Mouse (Mus musculus) natural killer cell, adult 2 months (primary cell): Measurements from ENCODE around the gene Zfp687.

ENCODE experiments used
- DNase-seq, 2 experiments: peaks; one replicate each; pipeline ENCODE4 v3.0.0; 2022; ENCODE audit warnings: low spot score in 2 of 2

Gene Zfp687

DNA sequence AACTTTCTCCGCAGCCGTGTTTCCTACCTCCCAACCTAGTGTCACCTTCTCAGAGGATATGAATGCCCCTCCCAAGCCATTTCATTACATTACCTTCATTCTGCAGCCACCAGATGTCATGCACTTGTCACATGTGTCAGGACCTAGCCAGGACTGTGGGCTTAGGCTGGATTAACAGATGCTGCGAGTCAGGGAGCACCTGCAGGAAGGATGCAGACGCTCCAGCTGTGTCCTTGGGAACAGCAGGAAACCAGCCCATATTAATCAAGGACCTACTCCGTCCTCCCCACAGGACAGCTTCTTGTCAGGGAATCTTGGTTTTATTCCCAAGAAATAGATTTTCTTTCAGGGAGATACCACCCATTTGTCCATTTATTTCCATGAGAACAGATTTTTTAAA is 54.9 kb downstream of the Zfp687 start:
- DNase-seq, result no peak

DNA sequence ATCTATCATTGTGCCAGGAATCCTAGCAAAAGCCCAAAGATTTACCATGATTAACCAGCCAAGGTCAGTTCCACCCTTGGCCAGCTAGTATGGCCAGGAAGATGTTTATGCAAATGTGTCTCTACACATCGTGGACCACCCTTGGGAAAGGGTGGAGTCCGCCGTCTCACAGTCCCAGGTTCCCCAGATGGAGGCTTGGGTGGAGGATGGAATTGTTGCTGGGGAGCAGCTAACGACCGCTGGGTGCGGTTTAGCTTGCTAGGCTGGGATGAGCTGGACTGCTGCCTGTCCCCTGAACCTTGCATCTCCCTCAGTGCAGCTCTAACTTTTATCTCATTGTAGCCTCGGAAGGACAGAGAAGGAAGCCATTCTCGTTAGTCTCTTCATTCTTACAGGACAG is 55.4 kb downstream of the Zfp687 start:
- no peak for DNase-seq

DNA sequence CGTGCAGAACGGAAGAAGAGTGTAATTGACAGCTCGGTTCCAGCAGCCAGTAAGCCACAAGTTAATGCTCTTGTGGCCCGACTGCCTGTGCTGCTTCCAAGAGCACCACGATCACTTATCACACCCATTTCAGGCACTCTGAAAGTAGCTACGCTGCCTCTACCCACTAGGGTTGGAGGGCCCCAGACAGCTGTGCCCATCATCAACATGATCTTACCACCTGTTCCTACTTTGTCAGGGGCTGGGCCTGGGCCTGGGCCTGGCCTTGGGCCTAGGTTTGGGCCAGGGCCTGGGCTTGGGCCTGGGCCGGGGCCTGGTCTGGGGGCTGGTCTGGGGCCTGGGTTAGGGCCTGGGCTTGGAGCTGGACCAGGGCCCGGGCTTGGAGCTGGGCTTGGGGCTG is 57.0 kb downstream of the Zfp687 start:
- no peak for DNase-seq
